Mouse (Mus musculus): ENCODE results near the gene Pard3b. TPM values are rescaled to one million over a fixed set of nuclear protein-coding genes. Genes with fewer than 3 reads are reported as not detected.

Pard3b gene
- polyA plus RNA-seq, 1 experiment from 2014 or later: 19.6 TPM

DNA sequence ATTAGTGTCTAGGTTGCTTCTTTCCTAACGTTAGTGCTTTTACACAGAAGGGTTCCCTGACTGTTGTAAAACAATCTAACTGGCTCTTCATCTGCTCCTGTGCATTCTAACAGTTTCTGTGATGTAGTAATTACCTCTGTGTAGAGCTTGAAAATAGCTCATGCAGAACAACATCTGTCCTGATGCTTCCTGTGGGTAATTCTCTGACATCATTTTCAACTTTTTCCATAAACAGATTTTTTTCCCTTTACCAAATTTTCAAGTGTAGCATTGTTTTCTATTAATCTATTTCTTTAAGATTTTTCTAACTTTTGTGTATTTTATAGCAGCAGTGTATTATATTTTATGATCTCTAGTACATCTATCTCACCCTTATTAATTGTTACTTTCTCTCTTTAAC is 917.2 kb downstream of the Pard3b start:
- Histone ChIP-seq H3K9ac (no peak overlapping the region), H3K4me1 (ENCODE audit: insufficient read depth) (no peaks in the 10 kb centered on the region), H3K4me3 (ENCODE audit: low read depth, low read length) (no peak overlapping the region), H3K36me3 (ENCODE audit: insufficient read depth) (no peaks in the 10 kb centered on the region), H3K27me3 (ENCODE audit: insufficient read depth, low read length) (no peaks in the 10 kb centered on the region), H3K4me2 (no peak overlapping the region), H3K27ac (ENCODE audit: low read depth) (no peak overlapping the region), H3K9me3 (ENCODE audit: low read depth, low read length) (no peaks in the 10 kb centered on the region)
- no peak for TF ChIP-seq CTCF (IDR thresholded peaks at IDR 0.05; ENCODE audit: low read depth)
- WGBS: 35% methylated on average over 1 of the region's 1 CpGs
- no peak for ATAC-seq (ENCODE audit: insufficient read depth)
- DNase-seq: no peak

DNA sequence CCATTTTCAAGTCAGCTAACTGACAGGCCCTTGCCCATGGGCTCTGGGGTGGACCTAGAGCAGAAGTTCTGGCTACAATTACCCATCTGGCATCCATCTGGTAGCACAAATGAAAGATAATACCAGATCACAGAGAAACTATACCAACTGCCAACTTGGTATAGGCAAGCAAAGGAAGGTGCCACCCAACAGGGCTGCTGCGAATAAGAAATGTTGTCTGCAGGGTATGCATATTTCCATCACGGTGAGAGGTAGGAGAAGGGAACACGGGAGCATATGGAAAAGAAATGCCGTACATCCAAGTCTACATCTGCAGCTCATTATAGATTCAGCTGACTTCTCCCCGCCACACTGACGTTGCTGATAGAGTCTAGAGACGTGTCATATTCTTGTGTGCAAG is 924.4 kb downstream of the Pard3b start:
- Histone ChIP-seq H3K4me3 (ENCODE audit: low read depth, low read length) (no peak overlapping the region), H3K9ac (no peak overlapping the region), H3K36me3 (ENCODE audit: insufficient read depth) (no peaks in the 10 kb centered on the region), H3K4me2 (no peak overlapping the region), H3K27me3 (ENCODE audit: insufficient read depth, low read length) (no peaks in the 10 kb centered on the region), H3K27ac (ENCODE audit: low read depth) (no peak overlapping the region), H3K4me1 (ENCODE audit: insufficient read depth) (no peaks in the 10 kb centered on the region), H3K9me3 (ENCODE audit: low read depth, low read length) (no peaks in the 10 kb centered on the region)
- no peak for ATAC-seq (ENCODE audit: insufficient read depth)
- no peak for DNase-seq
- no peak for TF ChIP-seq CTCF (IDR thresholded peaks at IDR 0.05; ENCODE audit: low read depth)
- 71% methylated on average over 7 of the region's 7 CpGs for WGBS

DNA sequence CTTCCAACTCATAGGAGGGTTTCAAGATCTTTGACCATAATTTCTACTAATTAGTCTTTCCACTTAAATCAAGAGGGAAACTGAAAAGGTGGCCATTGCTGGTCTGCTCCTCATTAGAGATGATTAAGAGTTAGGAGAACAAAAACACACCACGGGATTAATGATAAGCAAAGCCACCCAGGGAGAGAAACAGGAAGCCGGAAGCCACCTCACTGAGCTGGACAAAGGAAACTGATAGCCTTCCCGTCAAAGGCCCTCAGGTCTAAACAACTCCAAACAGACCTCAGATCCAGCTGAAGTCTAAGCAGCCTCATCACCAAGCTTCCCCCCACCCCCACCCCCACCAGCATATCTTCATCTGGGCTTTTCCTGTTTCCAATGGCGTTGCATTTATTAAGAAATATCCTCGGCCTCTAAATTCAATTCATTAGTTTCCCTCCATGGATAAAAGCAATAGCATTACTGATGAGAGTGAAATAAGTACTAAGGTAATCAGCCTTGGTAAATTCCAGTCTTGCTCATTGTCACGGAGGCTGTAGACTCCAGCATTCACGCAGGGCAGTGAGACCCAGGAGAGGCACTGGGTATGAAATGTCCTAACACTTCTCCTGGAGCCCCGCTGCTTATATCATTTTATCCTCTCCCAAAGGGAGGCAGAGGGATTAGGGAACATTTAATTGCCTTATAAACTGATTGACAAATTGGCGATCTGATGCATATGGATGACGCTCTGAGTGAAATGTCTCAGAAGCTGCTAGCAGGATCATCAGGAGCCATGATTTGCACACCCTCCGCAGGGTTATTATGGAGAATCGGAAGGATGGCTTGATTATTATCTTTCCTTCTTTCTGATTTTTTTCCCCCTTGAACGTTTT is 925.9 kb downstream of the Pard3b start:
- no peaks in the 10 kb centered on the region for H3K36me3 ChIP-seq (ENCODE audit: insufficient read depth)

DNA sequence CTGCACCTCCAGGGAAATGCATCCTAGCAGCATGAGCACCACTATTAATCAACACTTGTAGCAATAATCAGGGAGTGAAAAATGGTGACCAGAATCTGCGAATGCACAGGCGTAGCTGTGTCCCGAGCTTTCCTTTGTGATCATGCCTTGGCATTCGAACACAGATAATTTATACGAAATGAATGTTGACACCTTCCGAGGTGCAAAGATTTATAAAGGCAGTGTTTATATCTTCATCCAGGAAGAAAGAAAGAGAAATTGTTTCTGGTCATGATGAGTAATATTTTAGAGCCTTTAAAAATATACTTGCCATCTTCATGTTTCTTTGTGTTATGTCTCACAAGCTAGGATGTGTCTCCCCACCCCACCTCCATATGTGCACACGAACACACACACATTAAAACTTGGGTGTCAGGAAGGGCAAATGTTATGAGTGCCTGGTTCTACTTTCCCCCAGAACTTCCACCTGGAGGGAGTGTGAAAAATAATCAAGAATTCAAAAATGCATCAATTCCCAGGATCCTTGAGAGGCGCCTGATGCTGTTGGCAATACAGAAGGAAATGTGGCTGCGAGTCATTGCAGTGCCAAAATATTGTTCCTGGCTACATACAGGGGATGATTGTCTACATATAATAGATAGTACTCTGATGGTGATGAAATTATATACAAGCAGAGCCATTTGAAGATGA is 926.6 kb downstream of the Pard3b start:
- no peaks in the 10 kb centered on the region for H3K36me3 ChIP-seq (ENCODE audit: insufficient read depth)
- no peaks in the 10 kb centered on the region for H3K9me3 ChIP-seq (ENCODE audit: low read depth, low read length)
- no peak for DNase-seq
- no peak overlapping the region for H3K9ac ChIP-seq
- no peak for TF ChIP-seq CTCF (IDR thresholded peaks at IDR 0.05; ENCODE audit: low read depth)
- no peak for ATAC-seq (ENCODE audit: insufficient read depth)
- H3K4me1 ChIP-seq (ENCODE audit: insufficient read depth): no peaks in the 10 kb centered on the region
- no peak overlapping the region for H3K27ac ChIP-seq (ENCODE audit: low read depth)
- H3K4me3 ChIP-seq (ENCODE audit: low read depth, low read length): no peak overlapping the region
- H3K4me2 ChIP-seq: no peak overlapping the region
- no peaks in the 10 kb centered on the region for H3K27me3 ChIP-seq (ENCODE audit: insufficient read depth, low read length)
- 65% methylated on average over 9 of the region's 9 CpGs for WGBS

More for the DNA sequence above, 925.9 kb downstream of the Pard3b start:
- 50% methylated on average over 13 of the region's 13 CpGs for WGBS
- Histone ChIP-seq H3K4me1 (ENCODE audit: insufficient read depth) (no peaks in the 10 kb centered on the region), H3K9me3 (ENCODE audit: low read depth, low read length) (no peaks in the 10 kb centered on the region), H3K9ac (no peak overlapping the region), H3K27me3 (ENCODE audit: insufficient read depth, low read length) (no peaks in the 10 kb centered on the region), H3K4me3 (ENCODE audit: low read depth, low read length) (no peak overlapping the region), H3K4me2 (no peak overlapping the region), H3K27ac (ENCODE audit: low read depth) (no peak overlapping the region)
- ATAC-seq (ENCODE audit: insufficient read depth) (no peak), DNase-seq (no peak)
- no peak for TF ChIP-seq CTCF (IDR thresholded peaks at IDR 0.05; ENCODE audit: low read depth)

DNA sequence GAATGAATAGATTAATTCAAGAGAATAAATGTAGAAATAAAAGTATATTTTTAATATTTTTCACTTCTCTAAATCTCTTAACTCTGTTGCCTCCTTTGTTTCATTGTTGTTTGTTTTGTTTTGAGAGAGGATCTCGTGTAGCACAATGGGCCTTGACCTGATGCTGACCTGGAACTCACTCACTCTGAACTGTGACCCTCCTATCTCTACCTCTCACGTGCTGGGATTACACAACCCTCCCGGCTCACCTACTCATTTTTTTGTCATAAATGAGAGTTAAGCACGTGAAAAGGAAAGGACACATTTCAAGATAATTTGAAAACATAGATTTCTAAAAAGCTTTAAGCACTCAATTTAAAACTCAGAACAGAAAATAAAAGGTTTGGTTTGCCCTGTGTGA is 928.0 kb downstream of the Pard3b start:
- Histone ChIP-seq H3K4me1 (ENCODE audit: insufficient read depth) (no peaks in the 10 kb centered on the region), H3K9ac (no peak overlapping the region), H3K4me3 (ENCODE audit: low read depth, low read length) (no peak overlapping the region), H3K4me2 (no peak overlapping the region), H3K36me3 (ENCODE audit: insufficient read depth) (no peaks in the 10 kb centered on the region), H3K27ac (ENCODE audit: low read depth) (no peak overlapping the region), H3K27me3 (ENCODE audit: insufficient read depth, low read length) (no peaks in the 10 kb centered on the region), H3K9me3 (ENCODE audit: low read depth, low read length) (no peaks in the 10 kb centered on the region; the same call in 1 of the 2 replicates)
- DNase-seq: no peak
- ATAC-seq (ENCODE audit: insufficient read depth): no peak
- no peak for TF ChIP-seq CTCF (IDR thresholded peaks at IDR 0.05; ENCODE audit: low read depth)
- WGBS: 15% methylated on average over 4 of the region's 4 CpGs

DNA sequence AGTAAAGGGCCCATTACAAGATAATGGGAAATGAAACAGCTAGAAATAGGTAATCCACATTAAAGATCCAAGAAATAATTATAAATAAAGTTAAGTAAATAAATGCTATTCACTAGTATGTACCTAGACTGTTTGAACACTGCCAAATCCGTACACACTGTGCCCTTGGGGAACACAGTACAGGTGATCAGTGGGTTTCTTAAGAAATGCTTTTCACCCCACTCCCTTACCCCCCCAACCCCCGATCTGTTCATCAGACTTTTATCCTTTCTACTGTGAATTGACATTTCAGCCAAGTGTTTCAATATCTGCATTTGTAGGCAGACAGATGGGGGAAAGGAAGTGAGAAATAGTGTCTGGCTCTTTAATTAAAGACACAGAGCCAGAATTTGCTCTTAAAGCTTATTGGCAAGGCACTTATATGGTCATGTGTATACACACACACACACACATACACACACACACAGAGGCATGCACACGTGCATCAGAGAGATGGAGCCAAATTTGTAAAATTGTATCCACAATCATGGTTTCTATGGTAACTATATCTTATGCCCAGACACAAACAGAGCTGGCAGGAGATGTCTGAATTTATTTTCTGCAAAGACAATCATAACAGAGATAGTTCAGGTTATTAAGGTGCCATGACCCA is 938.4 kb downstream of the Pard3b start:
- Histone ChIP-seq H3K4me3 (ENCODE audit: low read depth, low read length) (no peak overlapping the region), H3K4me2 (no peak overlapping the region), H3K27ac (ENCODE audit: low read depth) (no peak overlapping the region), H3K4me1 (ENCODE audit: insufficient read depth) (no peaks in the 10 kb centered on the region; the same call in 1 of the 2 replicates), H3K9me3 (ENCODE audit: low read depth, low read length) (no peaks in the 10 kb centered on the region), H3K36me3 (ENCODE audit: insufficient read depth) (no peaks in the 10 kb centered on the region), H3K27me3 (ENCODE audit: insufficient read depth, low read length) (no peaks in the 10 kb centered on the region), H3K9ac (no peak overlapping the region)
- DNase-seq (peak; percentile 6), ATAC-seq (ENCODE audit: insufficient read depth) (no peak)
- WGBS: 47% methylated on average over 3 of the region's 3 CpGs
- no peak for TF ChIP-seq CTCF (IDR thresholded peaks at IDR 0.05; ENCODE audit: low read depth)

Measured in lung, embryonic 14.5 days (tissue).